Mouse (Mus musculus) heart, embryonic 11.5 days (tissue): Measurements from ENCODE around the gene Mogat2. TPM values are rescaled to one million over a fixed set of nuclear protein-coding genes. Genes with fewer than 3 reads are reported as not detected.
A peak's percentile ranks its signal among the peaks of the same experiment; 100 is the strongest.

Source experiments
- ATAC-seq: fragments of 200-750 bp; cut with Nextera tagmentation; replicated peaks from 2 replicates; pipeline ENCODE4 v1.8.0; 2017; ENCODE audit warnings: moderate library complexity; ENCODE audit not compliant: insufficient number of reproducible peaks, low FRiP score, low TSS enrichment
- H3K27ac ChIP-seq: fragments of 300-500 bp; sonication (generic); 2 replicates; pipeline ENCODE4 v1.5.1; 2014; ENCODE audit warnings: mild to moderate bottlenecking, low read depth, low read length
- H3K27me3 ChIP-seq: fragments of 300-500 bp; sonication (generic); 2 replicates; pipeline ENCODE4 v1.6.1; 2014; ENCODE audit warnings: mild to moderate bottlenecking, low read length, mixed read lengths; ENCODE audit not compliant: control insufficient read depth, insufficient read depth
- H3K36me3 ChIP-seq: fragments of 300-500 bp; sonication (generic); 2 replicates; pipeline ENCODE4 v1.6.1; 2014; ENCODE audit warnings: mild to moderate bottlenecking, low read length, moderate library complexity, mixed read lengths; ENCODE audit not compliant: control insufficient read depth, insufficient read depth
- H3K4me1 ChIP-seq: fragments of 300-500 bp; sonication (generic); 2 replicates; pipeline ENCODE4 v1.6.1; 2014; ENCODE audit warnings: low read length; ENCODE audit not compliant: control insufficient read depth, insufficient read depth
- H3K4me2 ChIP-seq: fragments of 300-500 bp; sonication (generic); 2 replicates; pipeline ENCODE4 v1.6.1; 2014; ENCODE audit warnings: mild to moderate bottlenecking, moderate library complexity
- H3K4me3 ChIP-seq: fragments of 300-500 bp; sonication (generic); 2 replicates; pipeline ENCODE4 v1.5.1; 2014; ENCODE audit warnings: low read depth, low read length
- H3K9ac ChIP-seq: fragments of 300-500 bp; sonication (generic); 2 replicates; pipeline ENCODE4 v1.6.1; 2014; ENCODE audit warnings: mild to moderate bottlenecking, low read depth, low read length, moderate library complexity
- H3K9me3 ChIP-seq: fragments of 300-500 bp; sonication (generic); replicated peaks from 2 replicates; pipeline ENCODE4 v1.6.1; 2016; ENCODE audit warnings: low read length; ENCODE audit not compliant: control insufficient read depth
- WGBS: fragments of 180-500 bp; shearing (Covaris S2); extraction: QIAGEN DNeasy Blood & Tissue Kit; methylation state at CpG from one replicate; pipeline ENCODE4 v1.1.7; 2014; ENCODE audit not compliant: insufficient replicate concordance; 5-methylcytosine and 5-hydroxymethylcytosine counted together
- polyA plus RNA-seq: library from polyadenylated mRNA; unstranded; fragments of >200 nt; fragmentation: Nextera tagmentation; extraction: Ambion mirVana; gene quantifications from 2 replicates; pipeline ENCODE4 v1.2.1, GENCODE M21; 2014

Mogat2 gene
- polyA plus RNA-seq, 1 experiment from 2014 or later: 7.1 TPM

DNA sequence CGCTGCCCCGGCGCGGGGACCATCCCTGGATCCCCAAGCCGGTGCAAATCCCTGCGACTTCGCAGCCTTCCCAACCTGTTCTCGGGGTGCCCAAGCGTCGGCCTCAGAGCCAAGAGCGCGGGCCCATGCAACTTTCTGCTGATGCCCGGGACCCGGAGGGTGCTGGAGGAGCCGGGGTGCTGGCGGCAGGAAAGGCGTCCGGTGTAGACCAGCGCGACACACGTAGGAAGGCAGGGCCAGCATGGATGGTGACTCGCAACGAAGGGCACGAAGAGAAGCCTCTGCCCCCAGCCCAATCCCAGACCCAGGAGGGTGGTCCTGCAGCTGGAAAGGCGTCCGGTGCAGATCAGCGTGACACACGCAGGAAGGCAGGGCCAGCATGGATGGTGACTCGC lies 30.1 kb upstream of the Mogat2 start:
- 2% methylated on average over 29 of the region's 29 CpGs for WGBS
- no peaks in the 10 kb centered on the region for H3K9me3 ChIP-seq
- peak overlapping the region; percentile 83 for H3K4me2 ChIP-seq
- H3K27me3 ChIP-seq: peaks cover 54% of the 10 kb centered on the region
- no peaks in the 10 kb centered on the region for H3K36me3 ChIP-seq
- H3K4me3 ChIP-seq: peak overlapping the region; percentile 54
- peak; percentile 47; the same call in 1 of the 2 replicates for ATAC-seq
- H3K9ac ChIP-seq: peak overlapping the region; percentile 36
- H3K27ac ChIP-seq: no peak overlapping the region
- H3K4me1 ChIP-seq: peaks cover 21% of the 10 kb centered on the region

DNA sequence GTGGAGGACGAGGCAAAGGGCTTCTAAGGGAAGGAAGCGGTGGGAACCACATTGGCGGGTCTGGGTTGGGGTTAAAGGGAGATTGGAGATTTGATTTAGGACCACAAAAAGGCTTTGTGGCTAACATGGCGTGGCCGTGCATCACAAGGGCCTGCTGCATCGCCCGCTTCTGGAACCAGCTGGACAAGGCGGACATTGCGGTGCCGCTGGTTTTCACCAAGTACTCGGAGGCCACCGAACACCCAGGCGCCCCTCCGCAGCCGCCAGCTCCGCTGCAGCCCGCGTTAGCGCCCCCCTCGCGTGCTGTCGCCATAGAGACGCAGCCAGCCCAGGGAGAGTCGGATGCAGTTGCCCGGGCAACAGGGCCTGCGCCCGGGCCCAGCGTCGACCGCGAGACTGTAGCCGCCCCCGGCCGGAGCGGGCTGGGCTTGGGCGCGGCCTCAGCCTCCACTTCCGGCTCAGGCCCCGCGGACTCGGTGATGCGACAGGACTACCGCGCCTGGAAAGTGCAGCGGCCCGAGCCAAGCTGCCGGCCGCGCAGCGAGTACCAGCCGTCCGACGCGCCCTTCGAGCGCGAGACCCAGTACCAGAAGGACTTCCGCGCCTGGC lies 29.6 kb upstream of the Mogat2 start:
- no peaks in the 10 kb centered on the region for H3K9me3 ChIP-seq
- H3K4me3 ChIP-seq: peak overlapping the region; percentile 54
- no peaks in the 10 kb centered on the region for H3K36me3 ChIP-seq
- H3K27me3 ChIP-seq: peaks cover 52% of the 10 kb centered on the region
- peak overlapping the region; percentile 36 for H3K9ac ChIP-seq
- ATAC-seq: peak; percentile 52; the same call in 1 of the 2 replicates
- WGBS: 1% methylated on average over 59 of the region's 59 CpGs
- peaks cover 21% of the 10 kb centered on the region for H3K4me1 ChIP-seq
- H3K4me2 ChIP-seq: peak overlapping the region; percentile 83
- no peak overlapping the region for H3K27ac ChIP-seq

DNA sequence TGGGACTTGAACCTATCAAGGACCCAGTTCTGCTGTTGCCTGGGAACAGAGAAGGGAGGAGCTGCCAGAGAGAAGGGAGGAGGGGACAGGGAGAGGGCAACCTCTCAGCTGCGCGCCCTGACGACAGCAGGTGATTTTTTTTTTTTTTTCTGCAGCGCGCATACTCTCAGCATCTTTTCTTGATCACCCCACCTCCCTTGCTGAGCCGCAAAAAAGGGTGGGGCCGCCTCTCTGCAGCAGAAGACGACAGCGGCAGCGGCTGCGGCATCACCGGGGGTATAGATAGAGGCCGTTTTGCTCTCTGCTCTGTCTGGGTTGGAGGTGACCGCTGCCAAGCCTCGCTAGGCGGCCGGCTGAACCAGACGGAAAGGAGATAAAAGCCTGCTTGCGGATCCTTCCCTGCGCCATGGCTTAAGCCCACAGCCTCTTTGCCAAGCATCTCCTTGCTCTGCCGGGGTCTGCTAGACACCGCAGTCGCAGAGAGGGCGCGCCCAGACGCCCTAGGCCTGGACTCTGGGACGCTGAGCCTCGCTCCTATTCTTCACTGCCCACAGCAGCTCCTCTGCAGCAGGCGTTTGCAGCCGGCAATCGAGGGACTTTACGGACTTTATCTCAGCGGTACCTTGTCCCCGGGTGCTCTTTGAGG lies 29.0 kb upstream of the Mogat2 start, which contains the start of gene Map6:
TSS of gene Map6 (plus strand) at position 197 of the 646 bp plus-strand sequence.
- peak within 1 kb of the TSS; percentile 83 for H3K4me2 ChIP-seq
- ATAC-seq: no peak
- H3K27me3 ChIP-seq: peaks cover 52% of the 10 kb centered on the region
- peak within 1 kb of the TSS; percentile 54 for H3K4me3 ChIP-seq
- WGBS: under 1% methylated on average over 34 of the region's 34 CpGs
- H3K9ac ChIP-seq: peak within 1 kb of the TSS; percentile 36
- H3K4me1 ChIP-seq: peaks cover 21% of the 10 kb centered on the region
- H3K27ac ChIP-seq: no peak within 1 kb of the TSS
- no peaks in the 10 kb centered on the region for H3K9me3 ChIP-seq
- H3K36me3 ChIP-seq: no peaks in the 10 kb centered on the region

DNA sequence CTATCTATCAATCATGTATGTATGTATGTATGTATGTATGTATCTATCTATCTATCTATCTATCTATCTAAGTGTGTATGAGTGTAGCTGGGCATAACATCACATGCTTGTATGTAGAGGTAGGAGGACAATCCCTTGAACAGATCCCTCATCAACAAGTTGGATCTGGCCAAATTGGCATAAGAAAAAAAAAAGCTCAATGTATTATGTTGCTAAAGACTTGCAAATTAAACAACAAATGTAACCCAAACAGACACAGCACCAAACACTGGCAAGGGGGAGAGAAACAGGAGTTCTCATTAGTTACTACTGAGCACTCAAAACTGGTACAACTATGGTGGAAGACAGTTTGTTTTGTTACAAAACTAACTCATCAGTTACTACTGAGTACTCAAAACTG lies 26.2 kb upstream of the Mogat2 start:
- Histone ChIP-seq H3K9ac (no peak overlapping the region), H3K27ac (no peak overlapping the region), H3K36me3 (no peaks in the 10 kb centered on the region), H3K4me1 (peaks cover 12% of the 10 kb centered on the region), H3K9me3 (no peaks in the 10 kb centered on the region), H3K4me2 (no peak overlapping the region), H3K27me3 (peaks cover 49% of the 10 kb centered on the region), H3K4me3 (no peak overlapping the region)
- ATAC-seq: no peak

DNA sequence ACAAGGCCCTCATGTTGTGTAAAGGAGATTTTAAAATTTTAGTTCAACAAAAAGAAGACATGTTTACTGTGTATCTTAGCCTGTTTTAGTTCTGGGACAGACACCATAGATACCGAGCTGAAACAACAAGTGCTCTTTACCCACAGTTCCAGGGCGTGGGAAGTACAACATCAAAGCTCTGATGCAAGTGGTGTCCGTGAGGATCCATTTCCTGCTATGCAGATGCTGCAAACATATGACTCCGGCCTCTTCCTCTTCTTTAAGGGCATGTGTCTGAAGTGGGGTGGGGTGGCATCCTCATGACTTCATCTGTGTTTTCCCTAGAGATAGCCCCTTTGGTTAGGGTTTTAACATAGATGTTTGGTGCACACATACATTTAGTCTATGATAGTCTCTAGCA lies 25.1 kb upstream of the Mogat2 start:
- ATAC-seq: no peak
- Histone ChIP-seq H3K27me3 (peaks cover 38% of the 10 kb centered on the region), H3K36me3 (no peaks in the 10 kb centered on the region), H3K4me3 (no peak overlapping the region), H3K27ac (no peak overlapping the region), H3K4me2 (no peak overlapping the region), H3K9ac (no peak overlapping the region), H3K4me1 (peaks cover 7% of the 10 kb centered on the region; the same call in 1 of the 2 replicates), H3K9me3 (no peaks in the 10 kb centered on the region)
- 56% methylated on average over 4 of the region's 4 CpGs for WGBS

DNA sequence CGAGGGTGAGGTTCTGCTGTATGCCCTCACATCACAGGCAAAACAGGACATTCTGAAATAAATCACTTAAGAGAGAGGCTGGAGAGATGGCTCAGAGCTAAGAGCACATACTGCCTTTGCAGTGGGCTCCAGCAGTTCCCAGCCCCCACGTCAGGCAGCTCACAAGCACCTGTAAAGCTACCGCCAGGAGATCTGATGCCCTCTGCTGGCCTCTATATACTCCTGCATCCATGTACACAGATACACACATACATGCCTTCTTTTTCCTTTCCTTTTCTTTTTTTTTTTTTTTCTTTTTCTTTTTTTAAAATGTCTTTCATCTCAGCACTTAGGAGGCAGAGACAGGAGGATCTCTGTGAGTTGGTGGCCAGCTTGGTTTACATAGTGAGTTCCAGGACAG lies 23.5 kb upstream of the Mogat2 start:
- no peak overlapping the region for H3K4me2 ChIP-seq
- 40% methylated on average over 3 of the region's 3 CpGs for WGBS

DNA sequence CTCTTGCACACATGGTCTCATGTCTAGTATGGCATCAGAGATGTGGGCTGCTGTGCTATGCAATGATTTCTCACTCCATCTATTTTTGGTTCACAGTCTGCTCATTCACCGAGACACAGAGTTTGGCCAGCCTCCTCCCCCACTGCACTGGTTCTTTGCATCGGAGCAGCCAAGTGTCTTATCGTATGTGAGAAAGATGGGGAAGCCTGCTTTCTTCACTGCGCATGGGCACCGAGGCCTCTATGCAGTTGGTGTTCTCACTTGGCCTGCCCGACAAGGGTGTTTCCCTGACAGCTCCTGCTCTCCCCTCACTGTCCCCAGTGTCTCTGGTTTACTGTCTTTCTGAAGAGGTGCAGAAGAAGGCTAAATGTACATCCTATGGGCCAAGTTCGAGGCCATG lies 16.6 kb upstream of the Mogat2 start:
- H3K4me2 ChIP-seq: no peak overlapping the region
- H3K9me3 ChIP-seq: no peaks in the 10 kb centered on the region
- H3K4me1 ChIP-seq: peaks cover 6% of the 10 kb centered on the region; the same call in 1 of the 2 replicates
- no peak overlapping the region for H3K4me3 ChIP-seq
- no peak overlapping the region for H3K27ac ChIP-seq
- no peak overlapping the region for H3K9ac ChIP-seq
- ATAC-seq: no peak
- WGBS: 35% methylated on average over 7 of the region's 7 CpGs
- H3K36me3 ChIP-seq: no peaks in the 10 kb centered on the region
- H3K27me3 ChIP-seq: peaks cover 4% of the 10 kb centered on the region

More for the DNA sequence above, 23.5 kb upstream of the Mogat2 start:
- H3K27ac ChIP-seq: no peak overlapping the region
- H3K4me1 ChIP-seq: no peaks in the 10 kb centered on the region
- H3K9me3 ChIP-seq: no peaks in the 10 kb centered on the region
- ATAC-seq: no peak
- no peak overlapping the region for H3K9ac ChIP-seq
- H3K36me3 ChIP-seq: no peaks in the 10 kb centered on the region
- H3K27me3 ChIP-seq: peaks cover 22% of the 10 kb centered on the region
- H3K4me3 ChIP-seq: no peak overlapping the region

DNA sequence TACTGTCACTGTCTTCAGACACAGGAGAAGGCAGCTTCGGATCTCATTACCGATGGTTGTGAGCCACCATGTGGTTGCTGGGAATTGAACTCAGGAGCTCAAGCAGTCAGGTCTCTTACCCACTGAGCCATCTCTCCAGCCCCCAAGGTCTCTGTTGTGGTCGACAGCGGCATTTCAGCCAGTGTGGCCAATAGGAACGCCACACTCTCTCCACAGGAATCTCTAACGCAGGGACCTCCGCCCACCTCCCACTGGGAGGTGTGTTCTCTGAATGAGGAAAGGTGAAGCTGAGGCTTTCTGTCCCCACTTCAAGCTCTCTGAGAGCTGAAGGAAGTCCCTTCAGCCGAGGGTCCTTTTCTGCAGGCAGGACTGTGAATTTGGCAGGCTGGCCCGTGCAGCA lies 12.0 kb upstream of the Mogat2 start:
- Histone ChIP-seq H3K9me3 (no peaks in the 10 kb centered on the region), H3K4me1 (peaks cover 9% of the 10 kb centered on the region; the same call in 1 of the 2 replicates), H3K36me3 (no peaks in the 10 kb centered on the region), H3K4me2 (no peak overlapping the region), H3K27ac (no peak overlapping the region), H3K9ac (no peak overlapping the region), H3K27me3 (peaks cover 18% of the 10 kb centered on the region), H3K4me3 (no peak overlapping the region)
- 21% methylated on average over 9 of the region's 9 CpGs for WGBS
- no peak for ATAC-seq

DNA sequence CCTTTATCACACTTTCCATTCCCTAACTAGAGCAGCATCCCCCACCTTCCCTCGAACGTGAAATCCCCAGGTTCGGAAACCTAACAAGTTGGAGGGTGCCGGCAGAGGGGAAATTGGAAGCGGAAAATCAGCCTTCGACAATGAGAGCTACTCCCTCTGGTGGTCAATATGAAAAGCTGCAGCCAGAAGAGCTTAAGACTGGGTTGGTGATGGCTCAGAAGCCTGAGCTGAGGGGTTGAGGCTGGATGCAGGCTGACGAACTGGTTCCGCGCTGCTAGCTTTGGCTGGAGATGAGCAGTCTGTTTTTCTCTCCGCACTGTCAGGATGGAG lies 11.1 kb upstream of the Mogat2 start:
- Histone ChIP-seq H3K9me3 (no peaks in the 10 kb centered on the region), H3K4me1 (peaks cover 5% of the 10 kb centered on the region; the same call in 1 of the 2 replicates), H3K4me3 (peak overlapping the region; percentile 45), H3K27me3 (peaks cover 18% of the 10 kb centered on the region), H3K36me3 (no peaks in the 10 kb centered on the region), H3K27ac (no peak overlapping the region), H3K9ac (no peak overlapping the region), H3K4me2 (peak overlapping the region; percentile 67)
- WGBS: 2% methylated on average over 10 of the region's 10 CpGs
- peak; percentile 48; the same call in 1 of the 2 replicates for ATAC-seq
